Mouse (Mus musculus) intestine, embryonic 16.5 days (tissue): ENCODE results near the gene Tubb5. TPM values are rescaled to one million over a fixed set of nuclear protein-coding genes. Genes with fewer than 3 reads are reported as not detected.

Experiments
- ATAC-seq: fragments of 200-750 bp; cut with Nextera tagmentation; 2 replicates; pipeline ENCODE4 v1.8.0; 2017; ENCODE audit warnings: moderate TSS enrichment, moderate library complexity
- H3K27ac ChIP-seq: fragments of 300-500 bp; sonication (generic); 2 replicates; pipeline ENCODE4 v1.5.1; 2014; ENCODE audit warnings: mild to moderate bottlenecking, low read length
- H3K27me3 ChIP-seq: fragments of 300-500 bp; sonication (generic); replicated peaks from 2 replicates; pipeline ENCODE4 v1.6.1; 2014; ENCODE audit warnings: low read length, control low read depth, mixed read lengths; ENCODE audit not compliant: control insufficient read depth, insufficient read depth
- H3K36me3 ChIP-seq: fragments of 300-500 bp; sonication (generic); 2 replicates; pipeline ENCODE4 v1.6.1; 2014; ENCODE audit warnings: low read length, control low read depth; ENCODE audit not compliant: control insufficient read depth, insufficient read depth
- H3K4me1 ChIP-seq: fragments of 300-500 bp; sonication (generic); 2 replicates; pipeline ENCODE4 v1.6.1; 2014; ENCODE audit warnings: low read length, control low read depth, mixed read lengths; ENCODE audit not compliant: control insufficient read depth, insufficient read depth
- H3K4me2 ChIP-seq: fragments of 300-500 bp; sonication (generic); 2 replicates; pipeline ENCODE4 v1.6.1; 2014; ENCODE audit warnings: low read depth, low read length, control low read depth
- H3K4me3 ChIP-seq: fragments of 300-500 bp; sonication (generic); 2 replicates; pipeline ENCODE4 v1.5.1; 2014; ENCODE audit warnings: mild to moderate bottlenecking, low read length
- H3K9ac ChIP-seq: fragments of 300-500 bp; sonication (generic); 2 replicates; pipeline ENCODE4 v1.6.1; 2014; ENCODE audit warnings: low read depth, low read length
- H3K9me3 ChIP-seq: fragments of 300-500 bp; sonication (generic); 2 replicates; pipeline ENCODE4 v1.6.1; 2016; ENCODE audit warnings: low read length, control low read depth; ENCODE audit not compliant: control insufficient read depth
- WGBS: fragments of 180-500 bp; shearing (Covaris S2); extraction: QIAGEN DNeasy Blood & Tissue Kit; methylation state at CpG from one replicate; pipeline ENCODE4 v1.1.7; 2014; 5-methylcytosine and 5-hydroxymethylcytosine counted together
- polyA plus RNA-seq: library from polyadenylated mRNA; unstranded; fragments of >200 nt; fragmentation: Nextera tagmentation; extraction: Ambion mirVana; gene quantifications from 2 replicates; pipeline ENCODE4 v1.2.1, GENCODE M21; 2015

Gene Tubb5
- polyA plus RNA-seq, 1 experiment from 2014 or later, result 622 TPM

DNA sequence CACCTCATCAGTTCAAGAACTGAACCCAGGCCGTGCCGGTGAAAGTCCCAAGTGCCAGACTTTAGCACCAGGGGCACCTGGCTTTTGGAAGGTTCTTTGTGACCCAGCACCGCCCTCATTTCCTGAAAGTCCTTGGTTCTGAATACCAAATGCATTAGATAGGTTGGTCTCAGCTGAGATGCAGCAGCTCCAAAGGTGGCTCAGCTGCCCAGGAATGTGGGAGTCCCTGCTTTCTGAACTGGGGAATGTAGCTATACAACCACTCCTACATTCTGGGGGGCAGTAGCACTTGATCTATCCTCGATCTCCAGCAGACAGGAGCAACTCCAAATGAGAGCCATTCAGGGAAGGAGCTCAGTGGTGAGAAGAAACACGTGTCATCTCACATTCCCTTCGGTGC, 25.4 kb downstream of the Tubb5 start:
- ATAC-seq, result peak; percentile 10; the same call in 1 of the 2 replicates
- H3K4me1 ChIP-seq, result peaks cover 41% of the 10 kb centered on the region
- 0 out of 2 replicates have a peak overlapping the region, but pooled peaks have one; percentile 5 for H3K4me2 ChIP-seq
- WGBS, result 59% methylated on average over 6 of the region's 6 CpGs
- H3K9me3 ChIP-seq, result no peaks in the 10 kb centered on the region
- no peaks in the 10 kb centered on the region for H3K27me3 ChIP-seq
- peak overlapping the region; percentile 74 for H3K27ac ChIP-seq
- no peaks in the 10 kb centered on the region for H3K36me3 ChIP-seq
- no peak overlapping the region for H3K4me3 ChIP-seq
- H3K9ac ChIP-seq, result no peak overlapping the region

DNA sequence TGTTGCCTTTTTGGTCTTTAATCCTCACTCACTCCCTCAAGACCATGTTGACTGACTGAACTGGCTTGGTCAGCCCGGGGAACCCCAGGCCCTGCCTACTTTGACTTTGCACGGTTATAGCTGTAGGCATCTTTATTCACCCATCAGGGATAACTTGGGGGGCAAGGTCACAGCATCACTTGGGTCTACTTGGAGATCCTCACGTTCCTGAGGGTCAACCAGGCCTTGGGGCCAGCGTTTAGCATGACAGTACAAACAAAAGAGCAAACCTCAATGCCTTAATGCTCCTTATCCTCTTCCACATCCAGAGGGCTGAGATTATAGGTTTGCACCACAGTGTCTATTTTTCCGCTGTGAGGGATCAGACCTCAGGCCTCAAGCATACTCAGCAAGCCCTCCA, 25.8 kb downstream of the Tubb5 start:
- Histone ChIP-seq H3K9ac (no peak overlapping the region), H3K4me2 (no peak overlapping the region)

DNA sequence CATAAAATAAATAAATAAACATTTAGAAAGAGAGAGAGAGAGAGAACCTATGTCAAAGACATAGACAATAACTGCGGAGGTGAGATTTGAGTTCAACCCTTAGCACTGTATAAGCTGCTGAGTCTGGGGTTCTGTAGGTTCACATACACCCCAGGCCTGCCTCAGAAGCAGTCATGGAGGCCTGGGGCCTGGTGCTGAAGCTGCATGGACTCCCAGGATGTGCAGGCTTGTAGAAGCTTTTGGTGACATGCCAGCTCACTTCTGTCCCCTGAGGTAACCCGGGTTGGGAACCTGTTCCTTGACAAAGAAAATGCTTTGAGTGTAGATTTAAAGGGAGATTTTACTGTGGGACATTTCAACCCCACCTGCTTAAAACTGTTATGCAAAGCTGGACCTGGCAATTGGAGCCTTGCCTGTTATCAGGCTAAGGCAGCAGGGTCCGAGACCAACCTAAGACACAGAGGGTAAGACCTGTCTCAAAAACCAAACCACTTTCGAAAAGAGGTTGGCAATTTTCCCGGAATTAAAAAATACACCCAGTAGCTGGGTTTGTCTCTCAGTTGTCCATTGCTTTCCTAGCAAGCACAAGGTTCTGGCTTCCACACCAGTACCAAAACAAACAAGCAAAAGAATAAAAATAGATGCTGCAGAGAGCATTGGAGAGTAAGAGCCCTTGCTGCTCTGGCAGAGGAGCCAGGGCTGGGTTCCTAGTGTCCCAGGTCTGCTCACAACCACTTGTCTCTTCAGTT, 27.0 kb downstream of the Tubb5 start:
- H3K36me3 ChIP-seq, result no peaks in the 10 kb centered on the region
- H3K4me1 ChIP-seq, result peaks cover 28% of the 10 kb centered on the region
- no peaks in the 10 kb centered on the region for H3K9me3 ChIP-seq
- no peak overlapping the region for H3K4me3 ChIP-seq
- no peak for ATAC-seq
- H3K27ac ChIP-seq, result no peak overlapping the region
- no peak overlapping the region for H3K4me2 ChIP-seq
- no peaks in the 10 kb centered on the region for H3K27me3 ChIP-seq
- H3K9ac ChIP-seq, result no peak overlapping the region
- 80% methylated on average over 5 of the region's 5 CpGs for WGBS

More for the DNA sequence above, 25.8 kb downstream of the Tubb5 start:
- WGBS, result 82% methylated on average over 5 of the region's 5 CpGs
- H3K4me1 ChIP-seq, result peaks cover 38% of the 10 kb centered on the region
- H3K27ac ChIP-seq, result peak overlapping the region; percentile 74
- no peaks in the 10 kb centered on the region for H3K9me3 ChIP-seq
- H3K36me3 ChIP-seq, result no peaks in the 10 kb centered on the region
- ATAC-seq, result no peak
- H3K4me3 ChIP-seq, result no peak overlapping the region
- H3K27me3 ChIP-seq, result no peaks in the 10 kb centered on the region

DNA sequence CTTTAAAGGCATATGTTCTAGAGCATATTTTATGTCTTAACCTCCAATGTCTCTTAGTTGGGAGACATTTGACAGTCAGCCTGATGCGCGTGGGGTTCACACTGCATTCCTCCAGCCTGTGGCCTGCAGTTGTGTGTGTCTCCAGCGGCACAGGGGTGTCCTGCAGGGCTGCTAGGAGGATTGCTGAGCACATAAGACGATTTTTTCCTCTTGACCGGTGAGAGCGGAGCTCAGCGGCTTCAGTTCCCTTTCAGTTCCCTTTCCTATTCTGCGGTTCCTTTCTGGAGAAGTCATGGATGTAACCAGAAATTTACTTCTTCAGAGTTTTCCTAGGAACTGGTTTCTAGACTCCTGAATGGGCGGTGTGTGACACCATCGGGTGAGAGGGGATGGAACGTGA, 28.7 kb downstream of the Tubb5 start:
- H3K4me3 ChIP-seq, result no peak overlapping the region
- H3K4me1 ChIP-seq, result peaks cover 21% of the 10 kb centered on the region
- no peak for ATAC-seq
- no peaks in the 10 kb centered on the region for H3K36me3 ChIP-seq
- H3K9ac ChIP-seq, result no peak overlapping the region
- 86% methylated on average over 11 of the region's 11 CpGs for WGBS
- no peaks in the 10 kb centered on the region for H3K27me3 ChIP-seq
- H3K9me3 ChIP-seq, result no peaks in the 10 kb centered on the region
- H3K4me2 ChIP-seq, result no peak overlapping the region
- no peak overlapping the region for H3K27ac ChIP-seq

DNA sequence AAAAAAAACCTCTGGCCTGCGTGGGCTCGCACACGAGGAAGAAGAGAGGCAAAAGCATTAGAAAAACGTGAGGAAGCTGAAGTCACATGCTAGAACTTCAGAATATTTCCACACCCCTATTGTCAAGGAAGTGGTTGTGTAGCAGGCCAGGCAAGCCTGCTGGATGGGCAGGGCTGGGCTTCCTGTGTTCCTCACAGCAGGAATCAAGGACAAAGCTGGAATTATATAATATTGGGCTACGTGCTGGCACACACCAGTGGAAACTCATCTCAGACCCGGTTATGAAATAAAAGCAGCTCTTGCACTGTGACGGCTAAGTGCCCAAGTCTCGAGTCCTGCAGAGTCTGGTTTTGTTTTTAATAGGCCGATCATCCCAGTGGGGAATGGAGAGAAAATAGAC, 30.0 kb downstream of the Tubb5 start:
- no peaks in the 10 kb centered on the region for H3K27me3 ChIP-seq
- no peak overlapping the region for H3K27ac ChIP-seq
- peaks cover 14% of the 10 kb centered on the region for H3K4me1 ChIP-seq
- no peak for ATAC-seq
- no peaks in the 10 kb centered on the region for H3K36me3 ChIP-seq
- no peak overlapping the region for H3K4me2 ChIP-seq
- H3K4me3 ChIP-seq, result no peak overlapping the region
- WGBS, result 56% methylated on average over 9 of the region's 9 CpGs
- no peak overlapping the region for H3K9ac ChIP-seq
- no peaks in the 10 kb centered on the region for H3K9me3 ChIP-seq

DNA sequence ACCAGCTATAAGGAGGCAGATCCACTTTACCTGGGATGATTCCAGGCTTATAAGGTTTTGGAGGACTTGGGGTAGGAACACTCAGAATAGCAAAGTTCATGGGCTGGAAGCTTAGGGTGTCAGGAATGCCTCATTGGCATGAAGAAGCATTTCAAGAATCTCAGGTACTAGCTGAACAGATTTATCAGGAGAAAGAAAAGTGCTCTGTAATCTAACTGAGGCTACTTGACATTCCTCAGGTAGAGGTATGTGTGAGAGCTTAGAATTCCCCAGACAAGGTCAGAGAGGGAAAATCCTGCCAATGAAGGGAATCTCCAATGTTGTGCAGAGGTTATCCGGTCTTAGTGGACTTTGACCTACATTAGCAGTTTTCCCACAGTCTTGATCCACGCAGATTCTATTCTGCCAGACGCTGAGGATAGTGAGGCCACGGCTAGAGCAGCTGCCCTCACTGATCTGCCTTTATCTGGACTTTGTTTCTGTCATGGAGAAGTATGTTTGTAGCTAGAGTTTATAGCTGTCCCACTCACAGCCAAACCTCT, 34.2 kb downstream of the Tubb5 start:
- H3K27me3 ChIP-seq, result no peaks in the 10 kb centered on the region
- no peak overlapping the region for H3K27ac ChIP-seq
- ATAC-seq, result peak; percentile 48
- H3K36me3 ChIP-seq, result no peaks in the 10 kb centered on the region
- WGBS, result 40% methylated on average over 4 of the region's 4 CpGs
- peaks cover 7% of the 10 kb centered on the region; the same call in 1 of the 2 replicates for H3K4me1 ChIP-seq
- H3K4me2 ChIP-seq, result no peak overlapping the region
- no peak overlapping the region for H3K4me3 ChIP-seq
- no peak overlapping the region for H3K9ac ChIP-seq
- H3K9me3 ChIP-seq, result no peaks in the 10 kb centered on the region

DNA sequence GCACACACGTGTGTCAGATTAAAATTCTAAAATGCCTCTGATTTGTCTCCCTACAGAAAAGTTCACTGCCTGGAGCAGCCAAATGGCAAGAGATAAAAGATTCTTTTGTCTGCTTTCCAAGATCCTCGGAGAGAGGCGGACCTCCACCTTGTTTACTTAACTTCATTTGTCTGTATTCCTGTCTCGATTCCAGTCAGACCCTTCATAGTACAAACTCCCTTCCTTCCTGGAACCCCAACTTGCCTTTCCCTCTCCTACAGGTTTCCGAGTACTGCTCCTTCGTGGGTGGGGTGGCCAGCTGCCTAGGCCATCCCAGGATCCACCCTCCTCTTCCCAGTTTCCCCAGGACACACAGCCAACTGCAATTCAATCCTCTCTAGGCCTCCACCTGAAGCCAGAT, 35.1 kb downstream of the Tubb5 start:
- no peaks in the 10 kb centered on the region for H3K36me3 ChIP-seq
- H3K27ac ChIP-seq, result no peak overlapping the region
- H3K9me3 ChIP-seq, result no peaks in the 10 kb centered on the region
- 37% methylated on average over 6 of the region's 6 CpGs for WGBS
- H3K4me1 ChIP-seq, result peaks cover 7% of the 10 kb centered on the region; the same call in 1 of the 2 replicates
- H3K9ac ChIP-seq, result no peak overlapping the region
- no peak overlapping the region for H3K4me2 ChIP-seq
- H3K4me3 ChIP-seq, result no peak overlapping the region
- no peak for ATAC-seq
- H3K27me3 ChIP-seq, result no peaks in the 10 kb centered on the region

DNA sequence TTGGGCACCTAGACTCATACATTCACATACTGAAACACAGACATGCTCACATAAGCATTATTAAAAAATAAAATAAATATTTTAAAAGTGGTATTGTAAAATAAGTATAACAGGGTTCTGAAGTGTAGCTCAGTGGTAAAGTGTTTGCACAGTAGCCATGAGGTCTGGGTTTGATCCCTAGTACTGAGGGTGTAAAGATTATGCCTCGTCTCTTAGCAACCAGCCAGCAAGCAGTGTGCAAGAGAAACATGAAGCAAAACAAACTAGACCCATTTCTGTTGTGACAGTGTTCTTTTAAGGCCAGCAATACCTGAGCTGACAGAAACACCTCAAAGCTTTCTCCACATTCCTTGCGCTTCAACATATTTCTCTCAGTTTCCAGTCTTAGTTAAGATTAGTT, 37.2 kb downstream of the Tubb5 start:
- H3K4me3 ChIP-seq, result no peak overlapping the region
- 63% methylated on average over 2 of the region's 2 CpGs for WGBS
- H3K36me3 ChIP-seq, result no peaks in the 10 kb centered on the region
- H3K27ac ChIP-seq, result no peak overlapping the region
- peaks cover 7% of the 10 kb centered on the region; the same call in 1 of the 2 replicates for H3K4me1 ChIP-seq
- no peak overlapping the region for H3K4me2 ChIP-seq
- no peak overlapping the region for H3K9ac ChIP-seq
- no peaks in the 10 kb centered on the region for H3K27me3 ChIP-seq
- H3K9me3 ChIP-seq, result no peaks in the 10 kb centered on the region
- no peak for ATAC-seq

DNA sequence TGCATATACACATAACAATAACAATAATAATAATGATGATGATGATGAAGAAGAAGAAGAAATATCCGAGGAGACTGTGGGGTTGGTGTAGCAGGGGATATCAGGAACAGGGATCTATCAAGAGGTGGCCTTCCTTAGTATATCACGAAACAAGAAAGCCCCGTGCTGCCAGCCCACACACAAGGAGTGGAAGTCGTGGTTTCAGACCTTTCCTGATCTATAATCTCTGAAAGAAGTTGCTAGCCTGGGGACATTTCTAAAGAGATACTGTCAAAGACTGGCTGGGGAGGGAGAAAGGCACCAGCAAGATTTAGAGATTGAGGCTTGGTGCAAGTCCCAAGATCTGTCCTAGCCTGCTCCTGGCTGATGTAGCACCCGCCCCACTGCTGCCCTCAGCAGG, 41.3 kb downstream of the Tubb5 start:
- no peak for ATAC-seq
- no peak overlapping the region for H3K4me2 ChIP-seq
- H3K27ac ChIP-seq, result no peak overlapping the region
- no peaks in the 10 kb centered on the region for H3K9me3 ChIP-seq
- no peaks in the 10 kb centered on the region for H3K36me3 ChIP-seq
- H3K4me1 ChIP-seq, result no peaks in the 10 kb centered on the region
- H3K27me3 ChIP-seq, result no peaks in the 10 kb centered on the region
- H3K4me3 ChIP-seq, result no peak overlapping the region
- H3K9ac ChIP-seq, result no peak overlapping the region
- WGBS, result 75% methylated on average over 5 of the region's 5 CpGs
